Mouse (Mus musculus) spleen, postnatal 10 days (tissue): ENCODE measurements around the gene Rbms2.

Experiments used
- DNase-seq, 2 experiments: peaks; one replicate each; pipeline ENCODE4 v3.0.0; 2021 to 2022; ENCODE audit warnings: low spot score in 2 of 2

The Rbms2 gene

GRCm38 (mm10) chr10:128140236-128140952, 39.7 kb downstream of the Rbms2 start:
- DNase-seq: peak; percentile 56 to 73

- DNase-seq: no peak
Measured at GRCm38 (mm10) chr10:128135374-128135773, 44.7 kb downstream of the Rbms2 start.

DNA sequence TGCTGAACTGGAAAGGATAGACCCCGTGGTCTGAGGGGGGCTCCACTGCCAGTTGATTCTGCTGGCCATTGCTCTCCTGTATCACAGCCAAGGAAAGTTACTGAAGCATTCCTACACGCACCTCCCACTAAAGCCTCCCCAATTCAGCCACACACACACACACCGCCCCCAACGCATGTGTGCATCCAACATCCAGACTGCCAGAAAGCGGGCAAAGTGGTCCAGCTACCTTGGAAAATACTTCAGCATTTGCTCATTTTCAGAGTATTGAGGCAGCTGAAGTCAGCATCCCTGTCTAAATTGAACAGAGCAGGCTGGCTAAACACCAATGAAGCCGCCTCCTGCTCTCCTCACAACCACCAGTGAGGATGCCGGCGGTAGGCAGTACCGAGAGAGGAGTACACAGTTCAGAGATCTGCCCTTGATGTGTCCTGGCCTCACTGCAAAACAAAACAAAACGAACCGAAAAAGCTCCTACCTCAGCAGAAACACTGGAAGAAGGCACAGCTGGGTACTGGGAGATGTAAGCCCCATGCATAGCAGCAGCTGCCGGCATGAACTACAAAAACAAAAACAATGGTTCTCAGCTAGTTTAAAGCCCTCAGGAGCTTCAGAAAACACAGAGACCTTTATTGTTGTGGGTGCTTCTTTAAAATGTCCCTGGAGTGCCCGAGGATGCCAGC, 46.3 kb downstream of the Rbms2 start:
- no peak for DNase-seq

DNA sequence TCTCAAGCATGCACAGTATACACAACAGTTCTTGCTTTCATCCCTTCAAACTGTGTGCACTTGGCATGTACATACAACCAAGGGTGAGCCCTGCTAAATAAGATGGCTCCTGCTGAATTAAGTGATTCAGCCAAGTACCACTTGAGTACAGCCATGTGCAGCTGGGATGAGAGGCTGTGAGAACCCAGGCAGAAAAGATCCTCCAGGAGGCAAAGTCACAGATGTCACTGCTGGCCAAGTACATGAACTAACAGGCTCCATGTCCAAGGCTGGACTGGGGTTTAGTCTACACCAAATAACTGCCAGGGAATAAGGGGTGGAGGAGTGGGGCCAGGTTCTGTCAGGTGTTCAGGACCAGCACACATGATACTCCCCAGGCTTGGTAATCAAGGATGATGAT, 48.3 kb downstream of the Rbms2 start:
- DNase-seq: no peak

DNA sequence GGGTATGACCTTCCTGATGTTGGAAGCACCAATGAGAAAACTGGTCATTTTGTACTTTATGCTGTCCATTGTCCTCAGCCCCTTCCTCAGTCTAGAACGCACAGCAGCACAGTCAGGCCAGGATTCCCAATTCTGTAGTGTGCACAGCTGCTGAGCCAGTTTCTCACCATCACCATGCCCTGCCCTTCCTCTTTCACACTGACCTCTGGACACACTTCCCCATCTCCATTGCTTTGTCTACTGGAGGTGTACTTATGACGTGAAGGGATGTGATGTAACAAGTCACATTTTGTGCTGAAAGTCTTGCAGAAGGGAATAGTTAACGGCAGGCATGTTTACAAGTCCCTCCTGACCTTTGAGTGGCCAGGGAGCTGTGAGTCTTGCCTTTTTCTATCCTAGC, 48.8 kb downstream of the Rbms2 start:
- DNase-seq: no peak

DNA sequence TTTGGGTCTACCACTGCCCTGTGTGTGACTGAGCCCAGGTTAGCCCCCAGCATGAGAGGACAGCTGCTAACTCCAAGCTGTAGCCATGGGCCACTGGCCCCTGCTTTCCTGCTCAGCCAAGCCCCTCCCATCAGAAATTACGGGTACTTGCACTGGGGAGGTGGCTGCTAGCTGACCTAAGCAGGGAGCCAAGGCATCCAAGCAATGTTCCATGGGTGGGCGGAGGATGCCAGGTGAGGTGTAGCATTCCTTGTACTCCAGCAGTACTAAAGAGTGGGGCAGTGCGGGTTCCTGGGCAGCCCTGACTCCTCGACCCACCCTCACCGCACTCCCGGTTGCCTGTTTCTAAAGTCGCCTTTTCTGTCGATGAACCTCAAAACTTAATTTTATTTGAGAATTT, 52.0 kb downstream of the Rbms2 start:
- no peak for DNase-seq

GRCm38 (mm10) chr10:128127497-128127896, 52.6 kb downstream of the Rbms2 start:
- DNase-seq: no peak

GRCm38 (mm10) chr10:128125951-128126350, 54.1 kb downstream of the Rbms2 start:
- DNase-seq: no peak

GRCm38 (mm10) chr10:128124831-128125230, 55.3 kb downstream of the Rbms2 start:
- no peak for DNase-seq

DNA sequence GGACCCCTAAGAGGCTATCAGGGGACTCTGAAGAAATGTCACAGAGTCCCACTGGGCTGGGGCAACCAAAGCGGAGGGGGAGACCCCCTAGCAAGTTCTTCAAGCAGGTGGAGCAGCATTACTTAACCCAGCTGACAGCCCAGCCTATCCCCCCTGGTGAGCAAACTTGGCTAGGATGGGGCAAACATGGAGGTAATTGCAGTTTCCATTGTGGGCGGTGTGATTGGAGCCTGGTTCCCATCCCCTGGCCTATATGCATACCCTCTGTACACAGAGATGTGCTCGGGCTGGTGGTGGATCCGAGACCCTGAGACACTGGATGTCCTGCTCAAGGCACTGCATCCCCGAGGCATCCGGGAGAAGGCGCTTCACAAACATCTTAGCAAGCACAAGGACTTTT, 56.3 kb downstream of the Rbms2 start:
- DNase-seq: no peak

- DNase-seq: no peak
Measured at GRCm38 (mm10) chr10:128111227-128111626, 68.9 kb downstream of the Rbms2 start.

- DNase-seq: no peak
Measured at GRCm38 (mm10) chr10:128110103-128110761, 69.9 kb downstream of the Rbms2 start.

DNA sequence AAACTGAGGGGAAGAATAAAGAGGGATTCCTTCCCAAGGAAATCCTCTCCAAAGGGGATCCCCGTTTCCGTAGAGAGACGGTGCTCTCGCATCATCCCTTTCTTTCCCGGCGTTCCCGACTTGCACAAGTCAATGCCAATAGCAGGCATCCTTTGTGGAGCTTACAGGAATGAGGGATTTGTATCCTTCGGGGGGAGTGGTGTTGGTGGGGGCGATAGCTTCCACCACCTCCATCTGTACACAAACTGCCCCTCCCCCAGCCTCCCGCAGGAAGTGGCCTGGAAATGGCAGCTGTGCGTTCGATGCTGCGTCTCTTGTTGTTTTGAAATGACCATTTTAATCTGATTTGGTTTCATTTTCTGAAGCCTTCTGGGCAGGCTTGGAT, 82.5 kb downstream of the Rbms2 start:
- DNase-seq: peak; percentile 52 to 73

DNA sequence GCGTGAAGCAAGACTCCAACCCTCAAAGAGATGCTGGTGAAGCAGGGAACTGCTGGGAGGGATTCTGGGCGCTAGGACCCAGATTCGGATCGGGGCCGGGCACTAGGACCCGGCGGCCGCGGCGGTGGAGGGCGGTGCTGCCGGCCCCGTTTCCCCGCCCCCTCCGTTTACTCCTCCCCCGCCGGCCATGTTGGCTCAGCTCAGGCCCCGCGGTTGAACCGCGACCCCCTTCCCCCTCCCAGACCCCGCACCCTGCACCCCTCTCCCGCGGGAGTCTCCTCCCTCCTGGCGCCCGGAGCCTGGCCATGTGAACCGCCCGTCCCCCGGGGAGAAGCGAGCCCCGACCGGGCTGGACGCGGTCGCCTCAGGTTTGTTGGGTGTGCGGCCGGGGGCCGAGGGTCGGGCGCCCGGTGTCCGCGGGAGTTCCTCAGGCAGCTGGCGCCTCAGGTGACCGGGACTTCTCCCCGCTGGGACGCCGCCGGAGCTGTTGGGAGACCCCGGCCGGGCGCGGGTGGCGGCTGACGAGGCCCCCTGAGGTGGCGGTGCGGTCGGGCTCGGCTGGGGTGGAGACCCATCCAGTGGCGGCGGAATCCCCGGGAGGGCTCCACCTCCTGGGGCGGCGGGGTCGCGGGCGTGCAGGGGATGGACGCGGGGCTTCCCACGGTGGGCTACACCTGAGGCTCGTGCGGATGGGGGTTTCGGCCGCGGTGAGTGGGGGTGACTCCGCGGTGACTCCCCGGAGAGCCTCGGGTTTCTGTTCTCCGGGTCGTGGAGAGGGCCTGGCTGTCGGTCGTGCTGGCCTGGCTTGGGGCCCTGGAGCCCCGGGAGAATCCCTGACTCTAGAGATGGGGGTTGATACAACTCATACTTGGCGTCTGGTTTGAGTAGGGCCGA, 83.2 kb downstream of the Rbms2 start:
- peak; percentile 81 to 93 for DNase-seq

- no peak for DNase-seq
Measured at GRCm38 (mm10) chr10:128096313-128096692, 83.8 kb downstream of the Rbms2 start.

DNA sequence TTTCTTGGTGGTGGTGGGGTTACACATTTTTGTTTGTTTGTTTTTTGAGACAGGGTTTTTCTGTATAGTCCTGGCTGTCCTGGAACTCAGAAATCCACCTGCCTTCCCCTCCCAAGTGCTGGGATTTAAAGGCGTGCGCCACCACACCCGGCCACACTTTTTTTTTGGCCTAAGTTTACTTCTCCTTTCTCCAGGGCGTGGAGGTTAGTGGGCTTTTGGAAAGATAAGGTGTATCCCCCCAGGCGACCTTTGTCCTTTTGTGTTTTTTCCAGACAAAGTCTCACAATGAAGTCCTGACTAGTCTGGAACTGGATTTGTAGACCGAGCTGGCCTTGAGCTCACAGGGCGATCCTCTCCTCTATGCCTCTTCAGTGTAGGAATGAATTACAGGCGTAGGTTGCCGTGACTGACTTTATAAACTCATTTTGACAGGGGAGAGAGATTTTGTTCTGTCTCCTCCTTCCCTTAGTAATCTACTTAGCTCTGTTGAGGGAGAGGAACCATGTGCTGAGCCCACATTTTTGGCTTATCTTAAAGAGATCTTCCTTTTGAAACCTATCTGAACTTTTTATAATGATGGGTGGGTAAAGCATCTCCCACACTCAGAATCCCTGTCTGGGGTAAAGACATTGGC, 85.0 kb downstream of the Rbms2 start:
- DNase-seq: no peak

DNA sequence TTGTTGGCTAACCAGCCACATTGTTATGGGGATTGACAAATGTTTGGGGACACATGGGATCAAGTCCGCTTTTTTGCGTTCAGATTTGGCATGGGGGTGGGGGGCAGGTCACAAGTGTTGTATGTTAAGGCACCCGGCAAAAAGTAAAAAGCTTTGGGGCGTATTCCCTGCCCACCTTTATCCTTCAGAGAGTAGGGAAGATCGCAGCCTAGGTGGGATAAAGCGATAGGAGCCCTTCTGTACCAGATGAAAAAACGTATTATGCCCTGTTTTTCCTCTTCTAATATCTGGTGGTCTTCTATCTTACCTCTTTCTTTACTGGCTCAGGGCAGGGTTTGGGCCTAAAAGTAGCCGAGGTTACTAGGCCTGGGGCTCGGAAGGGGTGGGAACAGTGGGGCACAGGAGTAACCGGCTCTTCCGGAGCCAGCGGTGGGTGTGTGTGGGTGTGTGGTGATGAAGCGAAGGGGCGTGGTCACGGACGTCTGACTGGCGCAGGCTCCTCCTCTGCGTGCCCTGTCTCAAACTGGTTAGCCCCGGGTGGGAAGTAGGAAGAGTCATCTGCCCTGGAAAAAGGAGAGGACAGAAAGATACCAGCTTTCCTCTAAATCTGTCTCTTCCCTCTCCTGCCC, 85.6 kb downstream of the Rbms2 start:
- DNase-seq: peak; percentile 86 to 97

DNA sequence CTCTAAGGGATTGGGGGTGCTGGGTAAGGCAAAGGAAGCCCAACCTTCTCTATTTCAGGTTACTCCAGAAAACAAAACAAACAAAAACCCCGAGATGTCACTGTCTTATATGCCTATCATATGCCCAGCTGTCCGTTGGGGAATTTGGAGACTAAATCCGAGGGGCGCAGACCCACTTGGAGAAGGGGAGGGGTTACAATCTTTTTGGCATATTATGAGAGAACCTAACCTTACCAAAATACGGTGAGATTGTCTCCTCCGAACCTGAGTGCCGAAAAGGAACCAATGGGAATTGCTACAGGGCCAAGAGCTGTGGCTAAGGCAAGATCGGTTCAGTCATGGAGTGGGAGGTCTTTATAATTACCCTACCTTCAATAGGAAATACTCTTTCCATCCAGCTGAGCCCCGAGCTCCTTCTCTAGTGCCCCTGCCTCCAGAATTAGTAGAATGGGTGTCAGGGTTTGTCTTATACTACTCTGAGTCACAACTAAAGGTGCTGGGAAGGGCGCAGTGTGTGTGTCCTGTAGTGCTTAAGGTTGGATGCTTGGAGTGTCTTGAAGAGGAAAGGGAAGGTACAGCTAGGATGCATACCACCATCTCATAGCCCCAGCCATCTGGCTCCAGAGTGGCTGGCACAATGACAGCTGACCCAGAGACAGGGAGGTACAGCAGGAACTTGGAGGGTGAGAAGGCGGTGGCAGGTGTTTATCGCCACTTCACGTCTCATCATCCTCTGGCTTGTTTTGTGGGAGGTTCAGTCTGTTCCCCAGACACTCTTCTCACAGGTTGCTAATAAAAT, 86.4 kb downstream of the Rbms2 start:
- DNase-seq: peak; percentile 72 to 81

GRCm38 (mm10) chr10:128092506-128093495, 87.3 kb downstream of the Rbms2 start:
- DNase-seq: peak; percentile 81 to 86
